Mouse (Mus musculus): ENCODE measurements around the gene Pak7. TPM values are rescaled to one million over a fixed set of nuclear protein-coding genes. Genes with fewer than 3 reads are reported as not detected.
"Not testable (repeated sequence)": the region's sequence is repeated elsewhere in the genome, so short reads cannot be mapped to it uniquely, and the experiment has no call there.

Gene Pak7
- 17.5 and 27.3 TPM in 2 replicates for polyA plus RNA-seq (2012; rRNA removed)

DNA sequence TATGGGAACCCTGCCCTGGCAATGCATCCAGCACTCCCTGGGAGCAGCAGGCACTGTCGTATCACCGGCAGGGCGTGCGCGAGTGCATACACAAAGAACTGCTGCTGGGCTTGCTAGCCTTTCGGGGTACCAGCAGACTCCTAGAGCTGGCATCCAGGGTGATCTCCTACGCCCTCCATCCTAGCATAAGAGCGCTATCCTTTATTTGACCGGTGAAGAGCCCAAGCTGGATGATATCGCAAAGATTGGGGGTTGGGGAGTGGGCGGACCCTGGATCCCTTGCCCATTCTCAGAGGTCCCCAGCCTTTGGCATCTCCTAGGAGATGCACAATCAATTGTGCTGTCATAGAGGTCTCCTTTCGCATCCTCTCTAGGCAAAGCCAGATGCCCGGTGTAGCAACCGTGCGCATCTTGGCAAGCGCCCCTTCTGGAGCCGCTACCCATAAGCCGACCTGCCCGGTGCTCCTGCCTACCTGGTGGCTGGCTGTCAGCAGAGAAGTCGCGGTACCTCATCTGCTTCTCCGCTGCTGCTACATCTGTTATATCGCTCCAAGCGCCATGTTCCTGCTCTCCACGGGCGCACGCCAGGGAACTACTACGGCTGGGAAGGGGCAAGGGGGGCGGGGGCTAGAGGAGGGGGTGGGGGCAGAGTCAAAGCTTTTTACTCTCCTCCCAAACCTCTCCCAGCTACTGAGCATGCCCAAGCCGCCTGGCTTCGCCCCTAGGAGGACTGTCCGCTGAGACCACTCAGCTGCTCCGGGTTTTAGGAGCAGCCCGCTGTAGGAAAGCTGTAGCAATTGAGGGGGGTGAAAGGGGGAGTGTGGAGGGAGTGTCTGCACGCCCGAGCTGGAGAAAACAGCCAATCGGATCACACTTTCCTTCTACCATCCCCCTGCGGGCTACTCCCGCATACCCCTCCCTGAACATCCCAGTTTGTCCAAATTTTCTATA, at the start of gene Pak7:
Gene Pak7, minus strand, starts transcription at position 787 of the 951 bp plus-strand sequence.
- DNase-seq (ENCODE audit: low read depth): peak; percentile 97

DNA sequence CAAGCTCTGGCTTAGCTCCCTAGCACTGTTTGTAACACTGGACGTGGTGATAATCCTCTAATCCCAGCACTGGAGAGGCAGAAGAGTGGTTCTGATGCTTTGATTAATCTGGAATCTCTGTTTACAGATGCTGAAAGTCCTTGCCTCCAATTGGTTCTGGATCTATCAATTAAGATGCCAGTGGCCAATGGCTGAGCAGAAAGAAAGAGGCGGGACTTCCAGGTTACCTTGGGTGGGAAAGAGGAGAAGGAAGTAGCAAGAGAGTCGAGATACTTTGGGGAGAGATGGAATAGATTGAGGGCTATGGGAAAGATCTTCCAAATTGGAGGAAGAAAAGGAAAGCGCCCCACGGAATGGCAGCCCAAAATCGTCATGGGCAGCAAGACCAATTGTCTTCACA, 37.8 kb upstream of the Pak7 start:
- no peak for DNase-seq (ENCODE audit: low read depth)
- no peak for TF ChIP-seq POLR2A (IDR thresholded peaks at IDR 0.05; ENCODE audit: borderline replicate concordance, extremely low read depth, insufficient read depth, insufficient read length, poor library complexity, severe bottlenecking)
- no peak for TF ChIP-seq CTCF (IDR thresholded peaks at IDR 0.05; ENCODE audit: borderline replicate concordance, extremely low read depth, insufficient read depth, insufficient read length)

More for the DNA sequence above, at the start of gene Pak7:
- TF ChIP-seq POLR2A (IDR thresholded peaks at IDR 0.05; ENCODE audit: borderline replicate concordance, extremely low read depth, insufficient read depth, insufficient read length, poor library complexity, severe bottlenecking) (peak; percentile 62; the same call in 1 of the 2 replicates), CTCF (IDR thresholded peaks at IDR 0.05; ENCODE audit: borderline replicate concordance, extremely low read depth, insufficient read depth, insufficient read length) (peak; percentile 30; the same call in 1 of the 2 replicates)

DNA sequence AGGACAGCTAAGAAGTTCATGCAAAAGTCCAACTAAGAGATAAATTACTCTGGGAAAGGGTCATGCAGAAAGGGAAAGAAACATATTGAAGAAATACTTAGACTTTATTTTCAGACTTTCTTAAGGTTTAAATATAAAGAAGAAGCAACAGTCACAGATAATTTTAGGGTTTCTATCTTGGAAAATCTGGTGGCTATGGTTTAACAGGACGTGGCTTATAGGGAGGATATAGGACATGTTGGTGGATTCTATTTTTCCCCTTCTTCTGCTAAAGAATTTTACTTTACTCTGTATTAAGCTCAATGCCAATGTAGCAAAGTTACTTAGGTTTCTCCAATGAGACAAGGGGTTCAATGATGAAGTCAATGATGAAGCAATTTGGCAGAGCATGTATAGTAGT, 31.8 kb upstream of the Pak7 start:
- TF ChIP-seq CTCF (IDR thresholded peaks at IDR 0.05; ENCODE audit: borderline replicate concordance, extremely low read depth, insufficient read depth, insufficient read length) (no peak), POLR2A (IDR thresholded peaks at IDR 0.05; ENCODE audit: borderline replicate concordance, extremely low read depth, insufficient read depth, insufficient read length, poor library complexity, severe bottlenecking) (no peak)
- no peak for DNase-seq (ENCODE audit: low read depth)

DNA sequence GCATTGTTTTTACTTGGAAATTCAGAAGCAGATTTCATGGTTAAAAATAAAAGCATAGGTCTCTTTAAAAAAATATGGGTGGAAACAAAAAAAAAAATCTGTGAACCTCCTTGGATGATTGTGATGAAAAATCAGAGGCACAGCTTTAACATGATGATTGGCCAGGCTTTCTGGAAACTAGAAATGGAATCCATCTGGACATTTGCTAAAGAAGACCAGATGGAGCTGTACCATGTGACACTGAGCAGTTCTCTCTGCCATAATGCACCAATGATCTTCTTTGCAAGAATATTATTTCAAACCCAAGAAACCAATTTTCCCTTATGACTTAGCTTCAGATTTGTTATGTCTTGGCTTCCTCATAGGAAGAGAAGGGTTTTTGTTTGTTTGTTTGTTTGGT, 28.6 kb upstream of the Pak7 start:
- DNase-seq (ENCODE audit: low read depth): peak; percentile 63
- TF ChIP-seq POLR2A (IDR thresholded peaks at IDR 0.05; ENCODE audit: borderline replicate concordance, extremely low read depth, insufficient read depth, insufficient read length, poor library complexity, severe bottlenecking) (no peak), CTCF (IDR thresholded peaks at IDR 0.05; ENCODE audit: borderline replicate concordance, extremely low read depth, insufficient read depth, insufficient read length) (no peak)

DNA sequence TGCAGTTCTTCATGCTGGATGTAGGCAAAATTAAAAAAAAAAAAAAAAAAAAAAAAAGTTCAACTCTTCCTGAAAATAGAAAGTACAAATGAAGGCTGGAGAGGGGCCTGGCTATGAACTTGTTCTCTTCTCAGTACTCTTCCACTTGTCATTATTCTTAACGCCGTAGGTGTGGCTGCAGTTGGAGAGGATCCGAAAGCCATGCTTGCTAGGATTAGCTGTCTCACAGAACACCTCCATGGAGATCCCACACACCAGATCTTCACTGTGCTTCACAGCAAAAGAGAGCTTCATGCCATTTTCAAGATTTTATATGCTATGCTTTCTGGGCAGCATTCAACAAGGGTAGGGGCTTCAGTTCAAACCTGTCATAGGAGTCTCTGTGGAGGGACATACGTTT, 14.8 kb upstream of the Pak7 start:
- no peak for DNase-seq (ENCODE audit: low read depth)
- TF ChIP-seq POLR2A (IDR thresholded peaks at IDR 0.05; ENCODE audit: borderline replicate concordance, extremely low read depth, insufficient read depth, insufficient read length, poor library complexity, severe bottlenecking): no peak
- no peak for TF ChIP-seq CTCF (IDR thresholded peaks at IDR 0.05; ENCODE audit: borderline replicate concordance, extremely low read depth, insufficient read depth, insufficient read length)

DNA sequence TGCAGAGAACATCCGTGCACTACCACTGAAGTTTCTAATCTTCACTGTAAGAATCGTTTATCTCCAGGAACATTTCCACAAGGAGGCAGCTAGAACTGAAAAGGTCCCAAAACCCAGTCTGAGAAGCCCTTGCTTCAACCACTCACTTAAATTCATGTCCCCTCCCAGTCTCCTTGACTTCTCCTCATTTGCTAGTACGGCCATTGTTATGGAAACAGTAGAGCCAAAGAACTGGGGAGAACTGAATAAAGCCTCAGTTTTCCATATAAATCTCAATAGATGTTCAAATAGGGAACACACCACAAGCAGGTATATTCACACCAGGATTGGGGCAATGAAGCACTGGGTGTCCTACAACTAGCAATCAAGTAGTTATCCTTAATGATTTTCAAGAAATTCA, 12.4 kb downstream of the Pak7 start:
- DNase-seq (ENCODE audit: low read depth): no peak
- no peak for TF ChIP-seq POLR2A (IDR thresholded peaks at IDR 0.05; ENCODE audit: borderline replicate concordance, extremely low read depth, insufficient read depth, insufficient read length, poor library complexity, severe bottlenecking)
- no peak for TF ChIP-seq CTCF (IDR thresholded peaks at IDR 0.05; ENCODE audit: borderline replicate concordance, extremely low read depth, insufficient read depth, insufficient read length)

DNA sequence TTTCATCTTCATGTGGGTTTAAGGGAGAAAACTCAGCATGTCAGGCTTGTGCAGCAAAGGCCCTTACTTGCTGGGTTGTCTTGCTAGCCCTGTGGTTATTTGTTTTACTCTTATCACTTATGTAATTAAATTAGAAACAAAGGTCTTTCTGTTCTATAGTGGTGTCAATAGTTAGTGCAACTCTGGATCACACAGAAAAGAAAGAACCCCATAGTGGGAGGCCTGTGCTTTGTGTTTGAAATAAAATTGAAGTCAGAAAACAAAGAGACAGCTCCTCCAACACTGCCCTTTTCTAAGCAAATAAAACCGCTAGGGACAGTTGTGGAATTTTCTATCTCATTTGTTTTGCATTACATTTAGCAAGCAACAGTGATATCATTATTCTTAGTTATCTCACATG, 15.4 kb downstream of the Pak7 start:
- TF ChIP-seq CTCF (IDR thresholded peaks at IDR 0.05; ENCODE audit: borderline replicate concordance, extremely low read depth, insufficient read depth, insufficient read length): no peak
- TF ChIP-seq POLR2A (IDR thresholded peaks at IDR 0.05; ENCODE audit: borderline replicate concordance, extremely low read depth, insufficient read depth, insufficient read length, poor library complexity, severe bottlenecking): no peak
- DNase-seq (ENCODE audit: low read depth): no peak

DNA sequence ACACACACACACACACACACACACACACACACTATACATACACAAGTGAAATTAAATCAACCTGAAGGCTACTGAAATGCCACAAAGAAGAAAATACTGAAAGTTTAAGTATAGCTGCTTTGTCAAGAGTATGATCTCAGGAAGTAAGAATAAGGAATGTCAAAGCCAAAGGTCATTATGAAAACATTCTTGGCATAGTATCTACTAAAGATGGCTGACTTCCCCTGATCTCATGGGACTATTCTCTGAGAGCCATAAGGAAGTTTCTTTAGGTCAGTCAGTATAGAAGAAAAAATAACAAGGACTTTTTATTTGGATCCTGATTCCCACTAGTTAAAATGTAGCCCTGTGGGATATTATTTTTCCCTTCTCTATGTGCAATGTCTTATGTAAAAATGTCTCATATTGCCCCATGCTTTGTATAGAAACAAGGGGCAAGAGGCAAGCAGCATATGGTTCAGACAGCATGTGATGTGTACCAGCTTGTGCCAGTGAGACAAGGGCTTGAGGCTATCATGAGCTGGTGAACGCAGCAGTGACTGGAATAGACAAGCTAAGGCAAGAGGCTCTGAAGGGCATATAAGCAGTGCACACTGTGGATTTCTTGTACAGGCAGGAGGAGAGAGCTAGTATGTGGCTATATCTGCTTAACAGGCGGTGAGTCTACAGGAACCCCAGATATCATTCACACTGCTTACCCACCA, 36.2 kb downstream of the Pak7 start:
- TF ChIP-seq CTCF (IDR thresholded peaks at IDR 0.05; ENCODE audit: borderline replicate concordance, extremely low read depth, insufficient read depth, insufficient read length) (no peak), POLR2A (IDR thresholded peaks at IDR 0.05; ENCODE audit: borderline replicate concordance, extremely low read depth, insufficient read depth, insufficient read length, poor library complexity, severe bottlenecking) (no peak)
- DNase-seq (ENCODE audit: low read depth): peak; percentile 27

DNA sequence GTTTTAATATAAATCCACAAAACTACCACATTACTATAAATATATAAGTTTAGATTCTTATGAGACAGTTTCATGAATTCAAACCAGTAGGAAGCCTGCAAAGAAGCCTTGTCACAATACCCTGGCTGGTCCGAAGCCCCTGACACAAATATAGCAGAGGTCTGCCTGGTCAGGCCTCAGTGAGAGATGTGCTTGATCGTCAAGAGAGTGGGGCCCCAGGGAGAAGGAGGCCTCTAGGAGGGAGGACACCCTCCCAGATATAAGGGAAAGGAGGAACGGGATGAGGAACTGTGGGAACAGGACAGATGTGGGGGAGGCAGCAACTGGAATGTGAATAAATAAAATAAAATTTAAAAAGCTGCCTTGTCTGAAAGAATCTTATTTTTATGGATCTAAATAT, 37.3 kb downstream of the Pak7 start:
- DNase-seq (ENCODE audit: low read depth): no peak
- TF ChIP-seq POLR2A (IDR thresholded peaks at IDR 0.05; ENCODE audit: borderline replicate concordance, extremely low read depth, insufficient read depth, insufficient read length, poor library complexity, severe bottlenecking): no peak

DNA sequence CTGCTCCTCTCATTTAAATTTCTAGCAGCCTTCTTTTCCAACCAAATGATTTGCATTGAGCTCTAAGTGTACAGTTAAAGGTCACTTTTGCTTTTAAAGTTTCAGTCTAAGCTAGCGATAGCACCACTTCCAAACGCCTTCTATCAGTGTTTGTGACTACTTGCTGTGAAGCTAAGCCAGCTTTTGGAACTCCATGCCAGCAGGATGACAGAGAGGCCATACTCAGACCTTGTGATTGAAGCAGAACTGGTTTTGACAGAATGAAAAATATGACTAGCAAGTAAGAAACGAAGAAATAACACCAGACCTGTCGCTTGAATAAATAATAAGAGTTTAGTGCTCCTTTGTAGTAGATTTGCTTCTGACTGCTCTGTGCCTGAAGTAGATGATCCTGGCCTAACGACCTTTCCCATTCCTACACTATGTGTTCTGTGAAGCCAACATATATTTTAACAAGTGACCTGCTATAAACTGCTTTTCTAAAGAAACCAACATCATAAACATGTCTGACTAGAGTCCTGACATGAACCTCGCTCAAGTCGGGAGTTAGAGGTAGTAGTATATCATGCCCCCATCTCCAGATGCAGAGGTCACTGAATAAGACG, 38.0 kb downstream of the Pak7 start:
- TF ChIP-seq CTCF (IDR thresholded peaks at IDR 0.05; ENCODE audit: borderline replicate concordance, extremely low read depth, insufficient read depth, insufficient read length) (no peak), POLR2A (IDR thresholded peaks at IDR 0.05; ENCODE audit: borderline replicate concordance, extremely low read depth, insufficient read depth, insufficient read length, poor library complexity, severe bottlenecking) (no peak)
- DNase-seq (ENCODE audit: low read depth): no peak

DNA sequence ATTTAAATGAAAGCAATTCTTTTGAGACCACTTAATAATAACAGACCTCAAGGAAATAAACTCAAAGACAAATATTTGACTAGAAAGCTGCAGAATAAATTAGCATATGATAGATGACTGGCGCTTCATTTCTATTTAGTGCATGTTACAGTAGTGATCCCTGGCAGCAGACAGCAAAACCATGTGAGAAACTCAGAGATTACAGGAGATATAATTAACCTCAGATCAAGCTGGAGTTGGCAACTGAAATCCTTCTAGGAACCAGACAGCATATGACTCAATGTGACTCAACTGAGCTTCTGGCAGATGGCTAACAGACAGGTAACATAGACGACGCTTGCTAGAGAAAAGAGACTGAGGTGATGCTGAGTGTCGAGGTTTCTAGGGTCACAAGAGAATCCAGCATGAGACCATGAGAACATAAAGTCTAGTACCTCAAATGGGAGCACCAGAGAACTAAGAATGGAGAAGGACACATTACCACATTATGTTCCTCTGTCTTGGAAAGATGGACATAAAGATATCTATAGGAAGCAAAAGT, 43.5 kb downstream of the Pak7 start:
- not testable (repeated sequence) for DNase-seq (ENCODE audit: low read depth)

Measured in brain, embryonic 14.5 days (tissue).